24 mouse cellular contexts compared by ENCODE assay signal in the genomic region with DNA sequence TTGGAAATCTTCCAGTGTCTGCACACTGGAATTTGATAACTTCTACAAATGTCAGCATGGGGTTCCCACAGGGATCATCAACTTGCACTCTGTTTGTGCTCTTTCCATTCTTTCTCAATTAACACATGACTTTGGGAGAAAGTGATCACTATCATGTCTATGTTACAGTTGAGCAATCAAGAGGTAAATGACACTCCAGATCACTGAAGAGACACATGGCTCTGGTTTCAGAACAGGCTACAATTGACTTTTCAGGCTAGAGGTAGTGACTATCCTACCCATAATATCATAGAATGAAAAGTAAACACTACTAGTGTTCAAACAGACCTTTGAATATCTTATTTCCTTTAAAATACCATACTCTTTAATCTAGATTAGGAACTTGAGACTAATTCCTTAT.
DNase-seq lines count a peak whose midpoint lies in the region; ATAC-seq lines count a peak whose summit lies in the region.
"Had no signal": no experiment of that assay in that cellular context is flagged by ENCODE, and none has a peak within 500 bp of the region (broad histone marks: within the 10 kb centered on the region; RNA-seq: fewer than 3 reads in every experiment).

No protein-coding gene starts in this region.

- H3K27me3 ChIP-seq in embryonic facial prominence, embryonic 14.5 days (replicated peaks; ENCODE audit: control insufficient read depth, insufficient read depth, low read length), result no peaks in the 10 kb centered on the region
- H3K27me3 ChIP-seq in embryonic facial prominence, embryonic 10.5 days (replicated peaks; ENCODE audit: low read depth, poor library complexity, severe bottlenecking), result no peaks in the 10 kb centered on the region
- no peaks in the 10 kb centered on the region for H3K27me3 ChIP-seq in kidney, embryonic 14.5 days (ENCODE audit: control insufficient read depth, insufficient read depth, low read length)
- no peaks in the 10 kb centered on the region for H3K27me3 ChIP-seq in kidney, embryonic 16.5 days (ENCODE audit: insufficient read depth, low read length)
- H3K27me3 ChIP-seq: CH12.LX; embryonic facial prominence, embryonic 13.5 days; forebrain, embryonic 13.5 days; forebrain, embryonic 15.5 days; Patski had no signal

- no peak overlapping the region for H3K27ac ChIP-seq in embryonic facial prominence, embryonic 14.5 days (replicated peaks; ENCODE audit: low read depth, low read length)
- no peak overlapping the region for H3K27ac ChIP-seq in embryonic facial prominence, embryonic 10.5 days (replicated peaks)
- no peak overlapping the region for H3K27ac ChIP-seq in kidney, embryonic 14.5 days (ENCODE audit: low read depth, low read length)
- H3K27ac ChIP-seq in kidney, embryonic 16.5 days (ENCODE audit: low read length), result no peak overlapping the region
- H3K27ac ChIP-seq: embryonic facial prominence, embryonic 13.5 days; forebrain, embryonic 13.5 days; forebrain, embryonic 15.5 days had no signal

- H3K4me3 ChIP-seq in embryonic facial prominence, embryonic 14.5 days (ENCODE audit: low read depth, low read length), result no peak overlapping the region
- H3K4me3 ChIP-seq in embryonic facial prominence, embryonic 10.5 days, result no peak overlapping the region
- H3K4me3 ChIP-seq in kidney, embryonic 14.5 days (ENCODE audit: low read length), result no peak overlapping the region
- no peak overlapping the region for H3K4me3 ChIP-seq in kidney, embryonic 16.5 days (ENCODE audit: low read length)
- H3K4me3 ChIP-seq: embryonic facial prominence, embryonic 13.5 days; forebrain, embryonic 13.5 days; forebrain, embryonic 15.5 days had no signal

- no peaks in the 10 kb centered on the region for H3K36me3 ChIP-seq in embryonic facial prominence, embryonic 14.5 days (ENCODE audit: control insufficient read depth, insufficient read depth, low read length)
- no peaks in the 10 kb centered on the region for H3K36me3 ChIP-seq in embryonic facial prominence, embryonic 10.5 days (replicated peaks)
- H3K36me3 ChIP-seq in kidney, embryonic 14.5 days (ENCODE audit: control insufficient read depth, insufficient read depth, low read length), result no peaks in the 10 kb centered on the region
- H3K36me3 ChIP-seq in kidney, embryonic 16.5 days (ENCODE audit: insufficient read depth, low read length), result no peaks in the 10 kb centered on the region
- H3K36me3 ChIP-seq: embryonic facial prominence, embryonic 13.5 days; forebrain, embryonic 15.5 days; G1E had no signal

- H3K4me1 ChIP-seq in embryonic facial prominence, embryonic 14.5 days (ENCODE audit: control insufficient read depth, insufficient read depth, low read length), result no peaks in the 10 kb centered on the region
- H3K4me1 ChIP-seq in embryonic facial prominence, embryonic 10.5 days, result no peaks in the 10 kb centered on the region
- no peaks in the 10 kb centered on the region for H3K4me1 ChIP-seq in kidney, embryonic 14.5 days (ENCODE audit: control insufficient read depth, insufficient read depth, low read length)
- H3K4me1 ChIP-seq in kidney, embryonic 16.5 days (ENCODE audit: insufficient read depth, low read length), result no peaks in the 10 kb centered on the region
- H3K4me1 ChIP-seq: embryonic facial prominence, embryonic 13.5 days; forebrain, embryonic 13.5 days; forebrain, embryonic 15.5 days had no signal

- no peak overlapping the region for H3K9ac ChIP-seq in embryonic facial prominence, embryonic 14.5 days (ENCODE audit: low read depth, low read length)
- H3K9ac ChIP-seq in kidney, embryonic 14.5 days (ENCODE audit: low read depth, low read length), result no peak overlapping the region
- no peak overlapping the region for H3K9ac ChIP-seq in kidney, embryonic 16.5 days (replicated peaks; ENCODE audit: low read length)
- H3K9ac ChIP-seq: embryonic facial prominence, embryonic 13.5 days; forebrain, embryonic 13.5 days; forebrain, embryonic 15.5 days; forebrain, postnatal 0 days had no signal

- peak; percentile 4 for DNase-seq in embryonic facial prominence, embryonic 14.5 days (ENCODE audit: low spot score)
- DNase-seq in embryonic facial prominence, embryonic 10.5 days (ENCODE audit: low spot score), result no peak
- DNase-seq in kidney, postnatal 36 days, result no peak
- DNase-seq in kidney, postnatal 14 days, result no peak
- DNase-seq: adrenal gland, adult 8-10 months; adrenal gland, postnatal 14 days; adrenal gland, postnatal 36 days; B cell, adult 2 months; cerebellum, adult 11-12 months; cerebellum, adult 2 months; cerebellum, adult 9-10 months; cerebellum, postnatal 10 days; cerebellum, postnatal 25 days; forebrain, postnatal 0 days had no signal

- H3K9me3 ChIP-seq in embryonic facial prominence, embryonic 14.5 days (ENCODE audit: control insufficient read depth, low read length), result no peaks in the 10 kb centered on the region
- H3K9me3 ChIP-seq in embryonic facial prominence, embryonic 10.5 days, result no peaks in the 10 kb centered on the region
- H3K9me3 ChIP-seq in kidney, embryonic 14.5 days (ENCODE audit: control insufficient read depth, low read length), result no peaks in the 10 kb centered on the region
- H3K9me3 ChIP-seq in kidney, embryonic 16.5 days (ENCODE audit: low read length), result no peaks in the 10 kb centered on the region
- H3K9me3 ChIP-seq: embryonic facial prominence, embryonic 13.5 days; forebrain, embryonic 13.5 days; forebrain, embryonic 15.5 days; G1E had no signal

- ATAC-seq in embryonic facial prominence, embryonic 14.5 days (ENCODE audit: low read depth), result no peak
- peak; percentile 87; the same call in 1 of the 2 replicates for ATAC-seq in kidney, embryonic 14.5 days (ENCODE audit: low FRiP score, low TSS enrichment)
- ATAC-seq in kidney, embryonic 16.5 days (ENCODE audit: low FRiP score, low TSS enrichment), result peak; percentile 61; the same call in 1 of the 2 replicates
- ATAC-seq: activated CD4-positive, CD25-positive, alpha-beta regulatory T cell, adult 4 months; CD4-positive, CD25-positive, alpha-beta regulatory T cell, adult 4 months; forebrain, embryonic 13.5 days; forebrain, embryonic 15.5 days; forebrain, postnatal 0 days; Patski had no signal

- H3K4me2 ChIP-seq in embryonic facial prominence, embryonic 14.5 days (ENCODE audit: low read depth, low read length), result no peak overlapping the region
- H3K4me2 ChIP-seq in kidney, embryonic 14.5 days (replicated peaks; ENCODE audit: low read depth, low read length), result no peak overlapping the region
- H3K4me2 ChIP-seq in kidney, embryonic 16.5 days (replicated peaks; ENCODE audit: low read depth, low read length), result no peak overlapping the region
- H3K4me2 ChIP-seq: embryonic facial prominence, embryonic 13.5 days; forebrain, embryonic 13.5 days; forebrain, embryonic 15.5 days had no signal
